Mouse (Mus musculus) bone marrow, adult 2 months (tissue): ENCODE results near the gene Ap1m2. TPM values are rescaled to one million over a fixed set of nuclear protein-coding genes. Genes with fewer than 3 reads are reported as not detected.

ENCODE experiments used
- H3K27ac ChIP-seq: fragments of 200-500 bp; 2 replicates; pipeline ENCODE4 v1.5.1; 2012; ENCODE audit warnings: low read depth, mild to moderate bottlenecking, control low read depth, inconsistent platforms, low read length; ENCODE audit not compliant: control insufficient read depth, poor library complexity, insufficient read depth
- H3K4me1 ChIP-seq: fragments of 200-500 bp; 2 replicates; pipeline ENCODE4 v1.6.1; 2011; ENCODE audit warnings: low read length; ENCODE audit not compliant: control insufficient read depth, insufficient read depth
- H3K4me3 ChIP-seq: fragments of 200-500 bp; replicated peaks from 2 replicates; pipeline ENCODE3; 2011; ENCODE audit warnings: mild to moderate bottlenecking, low read depth, low read length, control low read depth; ENCODE audit not compliant: control insufficient read depth
- CTCF ChIP-seq: fragments of 200-500 bp; IDR thresholded peaks from 2 replicates; pipeline ENCODE4 v1.5.1; 2011; ENCODE audit warnings: low read length, control low read depth; ENCODE audit not compliant: control insufficient read depth, insufficient read depth
- POLR2A ChIP-seq: fragments of 200-500 bp; IDR thresholded peaks from 2 replicates; pipeline ENCODE4 v1.6.1; 2011; ENCODE audit warnings: low read depth, mild to moderate bottlenecking, control low read depth, low read length, borderline replicate concordance; ENCODE audit not compliant: control insufficient read depth
- WGBS: fragments of 180-500 bp; shearing (Covaris S2); methylation state at CpG from one replicate; pipeline ENCODE4 v1.1.7; 2018; 5-methylcytosine and 5-hydroxymethylcytosine counted together
- polyA plus RNA-seq: library from polyadenylated mRNA; stranded (reverse); fragments of >200 nt; gene quantifications from 2 replicates; pipeline ENCODE4 v1.2.4, GENCODE M21; 2011; ENCODE audit warnings: low replicate concordance; ENCODE audit not compliant: missing spikeins, insufficient read depth, insufficient read length

Gene Ap1m2
- polyA plus RNA-seq, 1 experiment, result 1.8 TPM

- Histone ChIP-seq H3K27ac (peak within 1 kb of the TSS; percentile 85), H3K4me3 (peak within 1 kb of the TSS; percentile 97), H3K4me1 (peaks cover 13% of the 10 kb centered on the region; the same call in 1 of the 2 replicates)
- WGBS, result under 1% methylated on average over 52 of the region's 52 CpGs
- TF ChIP-seq CTCF (no peak), POLR2A (peak; percentile 54; the same call in 1 of the 2 replicates)
Observed at GRCm38 (mm10) chr9:21320619-21321512, 8.7 kb upstream of the Ap1m2 start, which contains the start of gene Slc44a2. Gene Slc44a2 (plus strand): TSS chr9:21320698.

GRCm38 (mm10) chr9:21320280-21320618 lies 8.1 kb upstream of the Ap1m2 start:
- peaks cover 13% of the 10 kb centered on the region; the same call in 1 of the 2 replicates for H3K4me1 ChIP-seq
- TF ChIP-seq CTCF, result no peak
- TF ChIP-seq POLR2A, result no peak
- H3K27ac ChIP-seq, result peak overlapping the region; percentile 85
- WGBS, result 19% methylated on average over 4 of the region's 4 CpGs
- H3K4me3 ChIP-seq, result peak overlapping the region; percentile 97

GRCm38 (mm10) chr9:21319503-21319902 lies 7.4 kb upstream of the Ap1m2 start:
- TF ChIP-seq CTCF, result no peak
- no peak for TF ChIP-seq POLR2A
- H3K27ac ChIP-seq, result no peak overlapping the region
- H3K4me3 ChIP-seq, result no peak overlapping the region
- 89% methylated on average over 4 of the region's 4 CpGs for WGBS
- peaks cover 12% of the 10 kb centered on the region; the same call in 1 of the 2 replicates for H3K4me1 ChIP-seq

GRCm38 (mm10) chr9:21318792-21319191 lies 6.7 kb upstream of the Ap1m2 start:
- peak overlapping the region; percentile 26 for H3K27ac ChIP-seq
- H3K4me1 ChIP-seq, result peaks cover 10% of the 10 kb centered on the region; the same call in 1 of the 2 replicates
- 29% methylated on average over 6 of the region's 6 CpGs for WGBS
- H3K4me3 ChIP-seq, result no peak overlapping the region
- no peak for TF ChIP-seq POLR2A
- no peak for TF ChIP-seq CTCF

GRCm38 (mm10) chr9:21316696-21317095 lies 4.6 kb upstream of the Ap1m2 start:
- Histone ChIP-seq H3K4me1 (peaks cover 7% of the 10 kb centered on the region; the same call in 1 of the 2 replicates), H3K4me3 (peak overlapping the region; percentile 0), H3K27ac (peak overlapping the region; percentile 56)
- TF ChIP-seq CTCF (no peak), POLR2A (no peak)
- 20% methylated on average over 7 of the region's 7 CpGs for WGBS

GRCm38 (mm10) chr9:21315421-21315820 lies 3.3 kb upstream of the Ap1m2 start:
- Histone ChIP-seq H3K4me3 (no peak overlapping the region), H3K27ac (peak overlapping the region; percentile 66), H3K4me1 (peaks cover 7% of the 10 kb centered on the region; the same call in 1 of the 2 replicates)
- WGBS, result 66% methylated on average over 5 of the region's 5 CpGs
- TF ChIP-seq CTCF (no peak), POLR2A (no peak)

- TF ChIP-seq CTCF (no peak), POLR2A (no peak)
- Histone ChIP-seq H3K4me3 (no peak overlapping the region), H3K4me1 (peaks cover 5% of the 10 kb centered on the region; the same call in 1 of the 2 replicates), H3K27ac (no peak overlapping the region)
- 77% methylated on average over 9 of the region's 9 CpGs for WGBS
Observed at GRCm38 (mm10) chr9:21314367-21315140, 2.4 kb upstream of the Ap1m2 start.

GRCm38 (mm10) chr9:21313394-21313793 lies 1.3 kb upstream of the Ap1m2 start:
- TF ChIP-seq POLR2A (no peak; the same call in 1 of the 2 replicates), CTCF (peak; percentile 97)
- no peak overlapping the region for H3K27ac ChIP-seq
- peaks cover 4% of the 10 kb centered on the region; the same call in 1 of the 2 replicates for H3K4me1 ChIP-seq
- H3K4me3 ChIP-seq, result no peak overlapping the region
- 6% methylated on average over 11 of the region's 11 CpGs for WGBS
